Mouse (Mus musculus) yolk sac, embryonic 10.5 days (tissue): ENCODE results near the gene Spon1.

Experiments
- DNase-seq: peaks from one replicate; pipeline ENCODE4 v3.0.0-alpha.2; 2017; ENCODE audit warnings: low spot score

The Spon1 gene

GRCm38 (mm10) chr7:114062451-114062850 lies 296.7 kb downstream of the Spon1 start:
- no peak for DNase-seq

- no peak for DNase-seq
These were observed 297.7 kb downstream of the Spon1 start for GRCm38 (mm10) chr7:114063534-114063933.

GRCm38 (mm10) chr7:114063966-114064365 lies 298.2 kb downstream of the Spon1 start:
- DNase-seq: no peak

- no peak for DNase-seq
These were observed 299.8 kb downstream of the Spon1 start for GRCm38 (mm10) chr7:114065407-114066185.

GRCm38 (mm10) chr7:114066529-114067178 lies 300.9 kb downstream of the Spon1 start:
- DNase-seq: peak; percentile 86

- DNase-seq: no peak
These were observed 303.2 kb downstream of the Spon1 start for GRCm38 (mm10) chr7:114068956-114069533.

- no peak for DNase-seq
These were observed 304.1 kb downstream of the Spon1 start for GRCm38 (mm10) chr7:114069726-114070457.

GRCm38 (mm10) chr7:114070458-114070840 lies 304.7 kb downstream of the Spon1 start:
- no peak for DNase-seq

- no peak for DNase-seq
These were observed 305.6 kb downstream of the Spon1 start for GRCm38 (mm10) chr7:114071395-114071794.

GRCm38 (mm10) chr7:114071851-114072616 lies 306.2 kb downstream of the Spon1 start:
- peak; percentile 51 for DNase-seq

- peak; percentile 70 for DNase-seq
These were observed 308.3 kb downstream of the Spon1 start for GRCm38 (mm10) chr7:114074133-114074532.

GRCm38 (mm10) chr7:114074595-114074994 lies 308.8 kb downstream of the Spon1 start:
- peak; percentile 75 for DNase-seq

- DNase-seq: no peak
These were observed 313.5 kb downstream of the Spon1 start for GRCm38 (mm10) chr7:114079343-114079742.

- DNase-seq: no peak
These were observed 314.5 kb downstream of the Spon1 start for GRCm38 (mm10) chr7:114080250-114080649.

- no peak for DNase-seq
These were observed 316.0 kb downstream of the Spon1 start for GRCm38 (mm10) chr7:114081633-114082420.

- DNase-seq: no peak
These were observed 317.3 kb downstream of the Spon1 start for GRCm38 (mm10) chr7:114083088-114083487.

GRCm38 (mm10) chr7:114083760-114084159 lies 318.0 kb downstream of the Spon1 start:
- no peak for DNase-seq

- DNase-seq: no peak
These were observed 320.4 kb downstream of the Spon1 start for GRCm38 (mm10) chr7:114086021-114086710.

- DNase-seq: no peak
These were observed 321.5 kb downstream of the Spon1 start for GRCm38 (mm10) chr7:114087341-114087740.

- no peak for DNase-seq
These were observed 322.2 kb downstream of the Spon1 start for GRCm38 (mm10) chr7:114087986-114088385.
